Mouse (Mus musculus): Measurements from ENCODE around the gene Ybx2.

Gene Ybx2

DNA sequence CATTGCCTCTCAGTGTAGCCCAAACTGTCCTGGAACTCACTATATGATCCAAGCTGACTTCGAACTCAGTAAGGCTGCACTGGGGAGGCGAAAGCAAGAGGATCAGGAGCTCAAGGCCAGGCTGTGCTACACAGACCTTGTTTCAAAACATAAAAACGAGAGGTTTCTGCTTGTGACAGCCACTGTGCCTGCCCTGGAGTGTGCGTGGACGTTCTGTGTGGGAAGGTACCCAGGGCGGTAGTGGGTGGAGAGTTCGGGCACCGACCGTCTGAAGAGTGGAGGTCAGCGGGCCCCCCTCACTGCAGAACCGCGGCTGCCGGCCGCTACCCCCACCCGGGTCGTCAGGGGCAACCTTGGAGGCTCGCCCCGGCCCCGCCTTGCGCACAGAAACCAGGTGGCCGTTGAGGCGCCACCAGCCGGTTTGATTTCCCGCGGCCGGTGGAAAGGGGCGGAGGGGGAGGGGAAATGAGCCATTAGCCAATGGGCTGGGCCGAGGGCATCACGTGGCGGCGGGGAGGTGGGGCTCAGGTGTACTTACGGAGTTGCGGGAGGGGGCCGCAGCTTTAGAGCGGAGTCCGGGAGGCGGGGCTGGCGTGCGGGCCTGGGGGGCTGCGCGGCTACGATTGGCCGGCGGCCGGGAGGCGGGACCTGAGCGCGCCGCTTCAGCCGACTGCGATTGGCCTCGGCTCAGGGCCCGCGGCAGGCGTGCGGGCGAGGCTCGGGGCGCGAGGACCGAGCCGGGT, at the start of gene Ybx2:
Gene Ybx2, plus strand, starts transcription at position 660 of the 743 bp plus-strand sequence.
- peak; percentile 92 for DNase-seq

DNA sequence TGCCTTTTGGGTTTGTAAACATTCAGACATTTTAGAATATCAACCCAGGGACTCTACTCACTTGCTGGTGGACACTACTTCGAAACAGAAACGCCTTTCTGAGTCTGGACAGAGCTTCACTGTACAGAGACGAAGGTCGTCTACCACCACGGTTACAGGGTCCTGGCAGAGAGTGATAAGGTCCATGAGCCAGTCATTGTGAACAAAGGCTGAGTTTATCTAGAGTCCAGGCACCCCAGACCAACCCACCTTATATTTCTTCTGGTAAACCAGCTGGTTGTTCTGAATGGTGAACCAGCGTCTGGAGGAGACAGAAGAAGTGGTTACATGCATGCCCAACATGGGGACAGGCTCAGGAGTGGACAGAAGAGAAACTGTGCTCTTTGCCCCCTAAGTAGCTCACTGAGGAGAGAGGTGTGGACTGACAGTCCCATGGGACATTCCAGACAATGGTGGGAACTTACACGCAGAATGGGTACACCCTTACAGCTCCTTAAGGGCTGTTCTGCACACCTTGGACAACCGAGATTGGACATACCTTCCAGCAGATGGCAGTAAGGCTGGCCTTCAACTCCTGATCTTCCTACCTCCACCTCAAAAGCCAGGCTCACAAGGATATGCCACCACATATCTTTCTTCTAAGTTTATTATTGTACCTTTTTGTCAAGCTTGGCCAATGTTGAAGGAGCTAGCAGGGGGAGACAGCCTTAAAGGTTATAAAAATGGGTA, 48.5 kb upstream of the Ybx2 start:
- DNase-seq = no peak

DNA sequence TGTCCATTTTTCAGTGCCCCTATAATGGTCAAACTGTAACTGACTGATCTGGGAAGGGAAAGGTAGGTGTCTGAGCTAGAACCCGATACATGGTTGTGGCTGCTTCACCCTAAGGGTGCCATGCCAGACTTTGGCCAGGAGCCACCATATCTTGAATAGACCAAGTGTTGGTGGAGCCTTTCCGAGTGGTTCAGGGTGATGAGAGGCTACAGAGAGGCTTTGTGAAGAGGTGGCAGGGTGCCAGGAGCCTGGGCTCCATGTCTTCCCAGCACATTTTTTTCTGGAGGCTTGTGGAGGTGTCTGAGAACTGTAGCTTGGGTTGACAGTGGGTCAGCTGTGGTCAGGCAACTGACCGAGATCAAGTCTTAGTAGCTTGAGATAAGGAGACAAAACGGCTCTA, 44.1 kb upstream of the Ybx2 start:
- DNase-seq = no peak

DNA sequence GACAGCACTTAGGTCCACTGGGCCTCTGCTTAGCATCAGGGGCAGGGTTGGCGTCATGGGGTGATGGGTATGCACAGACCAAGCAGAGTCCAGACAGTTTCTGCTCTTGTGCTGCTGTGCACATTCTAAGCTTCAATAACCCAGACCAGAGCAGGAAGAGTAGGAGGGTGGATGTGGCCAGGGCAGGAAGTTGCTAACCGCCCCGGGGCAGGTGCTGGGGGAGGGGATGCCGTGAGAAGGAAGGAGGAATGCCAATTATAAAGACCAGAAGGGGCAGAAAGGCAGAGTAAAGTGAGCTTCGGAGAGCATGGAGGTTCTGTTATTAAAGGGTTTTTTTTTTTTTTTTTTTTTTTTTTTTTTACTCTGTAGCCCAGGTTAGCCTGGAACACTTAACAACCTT, 40.9 kb upstream of the Ybx2 start:
- no peak for DNase-seq

DNA sequence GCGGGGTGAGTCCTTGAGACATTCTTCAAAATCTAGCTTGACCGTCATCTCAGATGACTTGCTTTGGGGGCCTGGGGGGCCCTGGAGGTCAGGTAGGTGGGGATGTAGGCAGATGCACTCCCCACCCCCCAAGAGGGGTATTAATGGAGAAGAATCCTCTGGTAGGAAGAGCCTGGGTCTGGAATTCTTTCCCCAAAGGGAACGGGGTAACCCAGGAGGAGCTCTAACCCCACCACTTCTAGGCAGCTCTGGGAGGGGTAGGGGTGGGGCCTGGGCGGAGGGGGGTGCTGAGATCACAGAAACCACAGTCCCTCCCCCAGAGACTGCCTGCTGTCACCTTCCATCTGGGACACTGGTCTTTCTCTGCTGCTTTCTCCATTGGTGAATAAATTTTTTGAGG, 40.3 kb upstream of the Ybx2 start, which contains the start of gene Acap1:
Gene Acap1, minus strand, starts transcription at position 249 of the 400 bp plus-strand sequence.
- DNase-seq = no peak

DNA sequence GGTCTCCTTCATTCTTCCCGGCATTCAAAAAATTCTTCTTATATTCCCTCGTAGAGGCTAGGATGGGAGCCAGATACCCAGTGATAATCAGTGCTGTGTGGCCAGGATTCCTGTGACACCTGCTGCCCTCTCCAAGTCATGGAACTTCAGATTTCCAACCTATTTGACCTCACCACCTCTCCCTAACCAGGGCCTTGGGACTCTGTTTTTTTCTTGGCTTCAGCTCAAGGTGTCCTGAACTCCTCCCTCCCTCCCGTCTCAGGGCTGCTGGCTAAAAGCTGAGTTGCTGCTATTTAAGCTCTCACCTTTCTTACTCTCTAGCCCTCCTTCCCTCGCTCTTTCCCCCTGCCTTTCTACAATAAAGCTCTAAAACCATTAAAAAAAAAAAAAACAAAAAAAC, 35.7 kb upstream of the Ybx2 start:
- no peak for DNase-seq

DNA sequence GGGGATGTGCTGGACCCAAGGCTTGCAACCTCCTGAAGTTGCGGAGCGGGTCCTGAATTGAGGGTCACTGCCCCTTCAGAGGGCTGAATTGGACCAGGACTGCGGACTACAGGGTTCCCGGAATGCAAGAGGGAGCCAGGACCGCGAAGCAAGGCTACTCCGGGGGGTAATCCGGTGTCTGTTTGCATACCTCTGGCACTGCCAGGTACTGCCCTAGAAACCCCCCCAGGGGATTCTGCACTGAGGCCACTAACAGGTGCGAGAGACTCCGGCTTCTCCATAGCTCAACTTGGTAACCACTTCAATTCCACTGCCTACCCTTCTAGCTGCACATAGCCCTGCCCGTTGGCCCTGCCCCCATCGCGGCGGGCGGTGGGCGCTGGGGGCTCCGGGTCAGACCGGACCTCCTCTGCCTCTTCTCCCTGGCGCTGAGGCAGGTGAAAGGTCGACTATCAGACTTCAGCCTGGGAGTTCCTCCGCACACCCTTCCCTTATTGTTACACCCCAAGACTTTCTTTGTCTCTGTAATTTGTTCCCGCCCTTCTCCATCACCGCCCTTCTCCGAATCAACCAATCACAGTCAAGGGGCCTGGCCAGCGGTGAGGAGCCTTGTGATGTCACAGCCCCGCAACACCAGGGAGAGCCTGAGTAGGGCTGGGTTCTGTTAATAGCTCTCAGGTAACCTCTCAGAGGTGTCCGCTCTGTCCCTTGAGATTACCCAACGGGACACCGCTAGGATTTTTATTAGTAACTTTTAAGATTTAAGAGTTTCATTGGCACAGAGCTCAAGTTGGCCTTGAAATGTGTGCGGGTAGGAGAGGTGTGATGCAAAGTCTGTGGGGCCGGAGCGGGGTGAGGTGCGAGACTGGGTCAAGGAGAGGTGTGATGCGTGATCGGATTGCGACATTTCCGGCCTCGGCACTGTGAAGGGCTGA, 34.9 kb upstream of the Ybx2 start, which contains the start of the genes 2810408A11Rik and Neurl4:
Gene 2810408A11Rik, minus strand, starts transcription at position 517 of the 935 bp plus-strand sequence.
Gene Neurl4, plus strand, starts transcription at position 602 of the 935 bp plus-strand sequence.
- peak; percentile 95 for DNase-seq

DNA sequence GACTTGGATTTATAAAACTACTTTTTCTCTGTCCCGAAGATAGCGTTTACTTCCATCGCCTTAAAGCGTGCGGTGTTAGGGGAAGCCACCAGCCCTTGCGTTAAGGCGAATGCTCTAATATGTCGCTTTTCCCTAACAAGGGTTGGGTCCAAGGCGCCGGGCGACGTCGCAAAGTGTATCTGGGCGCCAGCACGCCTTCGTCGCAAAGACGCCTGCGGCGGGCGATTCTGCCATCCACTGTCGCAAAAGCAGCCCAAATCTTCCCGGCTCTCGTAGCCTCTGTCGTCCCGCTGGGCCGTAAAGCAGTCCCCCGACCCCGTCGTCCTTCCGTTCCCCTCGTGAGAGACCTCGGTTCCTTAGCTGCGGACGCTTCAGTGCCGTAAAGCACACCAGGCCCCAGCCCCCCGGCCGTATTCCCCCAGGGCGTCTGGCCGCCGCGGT, 34.2 kb upstream of the Ybx2 start:
- DNase-seq = peak; percentile 98

DNA sequence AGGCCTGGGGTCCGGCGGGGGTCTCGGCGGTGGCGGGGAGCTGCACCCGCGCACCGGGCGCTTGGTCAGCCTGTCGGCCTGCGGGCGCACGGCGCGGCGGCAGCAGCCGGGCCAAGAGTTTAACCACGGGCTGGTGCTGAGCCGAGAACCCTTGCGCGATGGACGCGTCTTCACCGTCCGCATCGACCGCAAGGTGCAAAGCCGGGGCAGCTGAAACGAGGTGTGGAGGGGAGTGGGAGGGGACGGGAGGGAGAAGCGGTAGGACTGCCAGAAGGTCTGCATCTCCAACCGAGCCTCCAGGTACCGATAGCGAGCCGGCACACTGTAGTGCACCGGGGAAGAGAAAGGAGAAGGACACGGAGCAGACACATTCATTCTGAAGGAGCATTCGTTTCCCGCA, 33.6 kb upstream of the Ybx2 start:
- no peak for DNase-seq

DNA sequence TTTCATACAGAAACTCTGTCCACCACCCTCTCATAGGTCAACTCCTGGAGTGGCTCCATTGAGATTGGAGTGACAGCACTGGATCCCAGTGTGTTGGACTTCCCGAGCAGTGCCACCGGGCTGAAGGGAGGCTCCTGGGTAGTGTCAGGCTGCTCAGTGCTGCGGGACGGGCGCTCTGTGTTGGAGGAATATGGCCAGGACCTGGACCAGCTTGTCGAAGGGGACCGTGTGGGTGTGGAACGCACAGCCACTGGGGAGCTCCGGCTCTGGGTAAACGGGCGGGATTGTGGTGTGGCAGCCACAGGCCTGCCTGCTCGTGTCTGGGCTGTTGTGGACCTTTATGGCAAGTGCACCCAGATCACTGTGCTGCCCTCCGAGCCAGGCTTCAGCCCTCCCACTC, 32.6 kb upstream of the Ybx2 start:
- no peak for DNase-seq

DNA sequence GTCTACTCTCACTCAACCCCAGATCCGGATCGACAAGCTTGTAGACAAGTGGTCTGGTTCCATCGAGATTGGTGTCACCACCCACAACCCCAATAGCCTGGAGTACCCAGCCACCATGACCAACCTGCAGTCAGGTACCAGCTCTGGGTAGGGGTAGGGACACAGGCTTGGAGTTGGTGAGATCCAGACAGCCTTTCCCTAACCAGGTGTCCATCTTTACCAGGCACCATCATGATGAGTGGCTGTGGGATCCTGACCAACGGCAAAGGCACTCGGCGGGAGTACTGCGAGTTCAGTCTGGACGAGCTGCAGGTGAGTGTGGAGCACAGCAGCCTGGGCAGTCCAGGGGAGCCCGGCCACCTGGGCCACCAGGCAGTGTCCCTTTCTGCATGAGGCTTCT, 31.3 kb upstream of the Ybx2 start:
- DNase-seq = no peak

DNA sequence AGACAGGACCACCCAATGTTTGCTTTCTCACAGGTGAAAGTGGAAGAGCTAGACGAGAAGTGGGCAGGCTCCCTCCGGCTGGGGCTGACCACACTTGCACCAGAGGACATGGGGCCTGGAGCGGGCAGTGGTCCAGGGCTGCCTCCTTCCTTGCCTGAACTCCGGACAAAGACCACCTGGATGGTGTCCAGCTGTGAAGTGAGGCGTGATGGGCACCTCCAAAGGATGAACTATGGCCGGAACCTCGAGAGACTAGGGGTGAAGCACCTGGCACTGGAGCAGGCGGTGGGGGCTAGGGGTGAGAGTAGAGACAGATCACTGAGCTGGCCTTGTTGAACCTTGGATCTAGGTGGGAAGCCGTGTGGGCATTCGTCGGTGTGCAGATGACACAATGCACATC, 27.0 kb upstream of the Ybx2 start:
- peak; percentile 97 for DNase-seq

DNA sequence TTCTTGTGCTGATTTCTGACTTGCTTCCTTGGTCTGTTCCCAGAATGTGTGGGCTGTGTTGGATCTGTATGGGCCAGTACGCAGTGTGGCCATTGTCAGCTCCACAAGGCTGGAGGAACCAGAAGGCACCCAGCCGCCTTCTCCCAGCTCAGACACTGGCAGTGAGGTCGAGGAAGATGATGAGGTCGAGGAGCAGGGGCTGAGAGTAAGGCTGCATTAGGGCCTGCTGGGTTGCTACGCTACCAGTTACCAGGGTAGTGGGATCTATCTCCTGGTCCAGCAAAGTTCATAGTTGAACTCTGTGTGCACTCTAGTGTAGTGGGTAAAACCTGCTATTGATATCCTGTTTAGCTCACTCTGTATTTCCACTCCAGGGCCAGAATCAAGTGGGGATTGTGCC, 26.4 kb upstream of the Ybx2 start:
- no peak for DNase-seq

DNA sequence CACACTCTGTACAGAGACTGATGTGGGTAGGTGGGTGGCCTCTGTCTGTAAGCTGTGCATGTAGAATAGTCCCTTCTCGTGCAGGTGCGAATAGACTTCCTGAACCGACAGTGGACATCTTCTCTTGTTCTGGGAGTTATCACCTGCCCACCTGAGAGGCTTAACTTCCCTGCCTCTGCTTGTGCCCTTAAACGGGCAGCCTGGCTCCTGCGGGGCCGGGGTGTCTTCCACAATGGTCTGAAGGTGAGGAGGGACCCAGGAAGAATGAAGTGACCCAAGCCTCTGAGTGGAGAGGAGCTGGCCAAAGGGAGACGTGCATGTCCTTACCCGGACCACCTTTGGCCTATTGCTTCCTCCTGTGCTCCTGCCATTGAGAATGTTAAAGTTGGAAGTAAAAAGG, 25.4 kb upstream of the Ybx2 start:
- DNase-seq = no peak

DNA sequence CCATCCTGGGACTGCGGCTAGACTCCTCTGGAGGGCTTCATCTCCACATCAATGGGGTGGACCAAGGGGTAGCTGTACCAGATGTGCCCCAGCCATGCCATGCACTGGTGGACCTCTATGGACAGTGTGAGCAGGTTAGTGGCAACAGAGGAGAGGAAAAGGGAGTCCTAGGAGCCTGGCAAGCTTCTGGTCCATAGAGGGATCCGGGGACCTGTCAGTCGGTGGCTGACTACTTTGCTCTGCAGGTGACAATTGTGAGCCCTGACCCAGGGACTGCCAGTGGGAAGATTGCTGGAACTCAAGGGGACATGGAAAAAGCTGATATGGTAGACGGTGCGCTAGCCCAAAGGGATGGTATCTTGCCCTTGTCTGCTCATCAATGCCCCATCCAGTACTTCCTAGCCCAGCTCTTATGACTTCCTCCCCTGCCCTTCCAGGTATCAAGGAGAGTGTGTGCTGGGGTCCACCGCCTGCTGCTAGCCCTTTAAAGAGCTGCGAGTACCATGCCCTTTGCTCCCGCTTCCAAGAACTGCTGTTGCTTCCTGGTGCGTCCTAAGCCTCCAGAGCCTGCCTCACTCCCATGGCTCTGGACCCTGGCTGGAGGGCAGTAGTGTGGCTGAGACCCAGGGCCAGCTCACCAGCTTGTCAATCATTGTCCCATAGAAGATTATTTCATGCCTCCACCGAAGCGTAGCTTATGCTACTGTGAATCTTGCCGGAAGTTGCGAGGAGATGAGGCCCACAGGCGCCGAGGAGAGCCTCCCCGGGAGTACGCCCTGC, 24.6 kb upstream of the Ybx2 start:
- DNase-seq = peak; percentile 87

DNA sequence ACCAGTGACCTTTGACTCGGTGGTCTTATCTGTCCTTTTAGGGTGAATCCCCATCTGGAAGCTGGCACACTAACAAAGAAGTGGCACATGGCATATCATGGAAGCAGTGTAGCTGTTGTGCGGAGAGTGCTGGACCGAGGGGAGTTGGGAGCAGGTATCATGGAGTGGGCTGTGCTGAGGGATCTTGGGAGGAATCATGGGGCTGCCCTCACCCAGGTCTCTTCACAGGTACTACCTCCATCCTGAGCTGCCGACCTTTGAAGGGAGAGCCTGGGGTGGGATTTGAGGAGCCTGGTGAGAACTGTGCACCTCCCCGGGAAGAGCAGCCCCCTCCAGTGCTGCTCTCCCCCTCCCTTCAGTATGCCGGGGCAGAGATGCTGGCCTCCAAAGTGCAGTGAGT, 23.9 kb upstream of the Ybx2 start:
- no peak for DNase-seq

DNA sequence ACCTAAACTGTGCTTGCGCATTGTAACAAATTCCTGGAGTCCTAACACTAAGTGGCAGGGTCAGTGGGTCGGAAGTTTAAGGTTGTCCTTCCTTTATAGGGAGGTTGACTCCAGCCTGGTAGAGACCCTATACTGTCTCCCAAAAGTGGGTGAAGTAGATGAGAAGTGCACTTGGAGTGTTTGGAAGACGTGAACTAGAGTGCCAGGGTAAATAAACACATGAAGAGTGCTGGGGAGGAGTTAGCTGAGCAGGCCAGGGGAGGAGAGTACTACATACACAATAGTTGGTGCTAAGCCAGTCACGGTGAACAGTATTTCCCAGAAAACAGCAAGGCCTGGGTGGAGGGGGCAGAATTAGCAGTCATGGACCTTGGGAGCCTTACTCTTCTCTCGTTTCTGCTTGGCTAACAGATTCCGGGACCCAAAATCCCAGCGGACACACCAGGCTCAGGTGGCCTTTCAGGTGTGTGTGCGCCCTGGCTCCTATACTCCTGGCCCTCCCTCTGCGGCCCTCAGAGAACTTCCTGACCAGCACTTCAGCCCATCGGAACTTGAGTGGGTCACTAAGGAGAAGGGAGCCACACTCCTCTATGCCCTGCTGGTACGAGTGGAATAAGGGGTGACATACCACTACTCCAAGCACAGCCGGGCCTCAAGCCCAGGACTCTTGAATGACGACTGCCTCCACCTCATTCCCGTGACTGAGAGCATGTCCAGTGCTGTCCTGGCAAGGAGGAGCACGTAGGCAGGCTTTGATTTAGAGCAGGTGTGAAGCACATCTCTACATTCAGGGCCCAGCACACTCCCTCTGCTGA, 22.7 kb upstream of the Ybx2 start:
- DNase-seq = no peak

DNA sequence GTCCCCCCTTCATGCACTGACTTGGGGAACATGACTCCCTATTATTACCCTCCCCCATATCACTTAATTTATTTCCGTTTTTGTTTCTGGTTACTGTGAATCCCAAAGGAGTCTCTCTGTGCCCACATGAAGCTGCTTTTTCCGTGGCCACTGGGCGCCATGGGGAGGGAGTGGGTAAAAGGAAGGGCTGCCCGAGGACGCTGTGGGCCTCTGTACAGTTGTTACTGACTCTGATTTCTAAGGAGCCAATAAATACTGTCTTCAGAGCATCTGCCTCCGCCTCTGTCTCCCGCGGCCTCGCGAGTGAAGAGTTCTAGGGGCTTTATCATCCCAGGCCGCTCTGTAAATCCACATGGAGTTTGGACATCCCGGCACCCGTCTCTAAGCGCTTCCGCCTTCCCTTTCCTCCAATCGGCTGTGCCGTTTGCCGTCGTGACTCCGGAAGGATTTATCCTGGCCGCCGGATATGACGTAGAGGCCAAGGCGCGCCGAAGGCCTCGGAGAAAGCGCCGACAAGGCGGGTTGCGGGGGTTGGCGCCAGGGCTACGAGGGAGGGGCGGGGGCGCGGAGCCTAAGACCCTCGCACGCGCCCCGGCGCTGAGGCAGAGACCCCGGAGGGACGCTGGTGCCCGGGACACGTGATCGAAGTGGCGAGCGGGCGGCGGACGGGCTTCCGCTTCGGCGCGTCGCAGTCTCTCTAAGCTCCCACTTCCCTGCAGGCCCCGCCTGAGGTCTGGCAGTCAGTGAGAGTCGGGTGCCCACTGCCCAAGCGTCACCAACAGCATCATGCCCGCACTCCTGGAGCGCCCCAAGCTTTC, 21.8 kb upstream of the Ybx2 start, which contains the start of gene Gps2:
Gene Gps2, plus strand, starts transcription at position 335 of the 818 bp plus-strand sequence.
- DNase-seq = peak; percentile 90

DNA sequence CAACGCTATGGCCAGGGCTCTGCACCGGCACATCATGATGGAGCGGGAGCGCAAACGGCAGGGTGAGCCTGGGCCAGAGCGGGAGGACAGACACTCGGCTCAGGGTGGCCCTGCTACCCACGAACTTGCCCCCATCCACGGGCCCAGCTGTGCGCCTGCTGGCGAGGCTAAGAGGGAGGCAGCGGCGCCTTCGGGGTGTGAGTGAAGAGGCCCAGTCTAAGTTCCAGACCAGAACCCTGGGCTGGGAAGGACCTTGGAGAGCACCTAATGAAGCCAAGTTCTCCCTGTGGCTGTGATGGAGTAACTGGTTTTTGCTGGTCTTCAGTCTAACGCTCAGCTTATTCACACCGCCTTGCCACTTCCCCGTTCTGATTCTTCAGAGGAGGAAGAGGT, 21.2 kb upstream of the Ybx2 start:
- DNase-seq = no peak

DNA sequence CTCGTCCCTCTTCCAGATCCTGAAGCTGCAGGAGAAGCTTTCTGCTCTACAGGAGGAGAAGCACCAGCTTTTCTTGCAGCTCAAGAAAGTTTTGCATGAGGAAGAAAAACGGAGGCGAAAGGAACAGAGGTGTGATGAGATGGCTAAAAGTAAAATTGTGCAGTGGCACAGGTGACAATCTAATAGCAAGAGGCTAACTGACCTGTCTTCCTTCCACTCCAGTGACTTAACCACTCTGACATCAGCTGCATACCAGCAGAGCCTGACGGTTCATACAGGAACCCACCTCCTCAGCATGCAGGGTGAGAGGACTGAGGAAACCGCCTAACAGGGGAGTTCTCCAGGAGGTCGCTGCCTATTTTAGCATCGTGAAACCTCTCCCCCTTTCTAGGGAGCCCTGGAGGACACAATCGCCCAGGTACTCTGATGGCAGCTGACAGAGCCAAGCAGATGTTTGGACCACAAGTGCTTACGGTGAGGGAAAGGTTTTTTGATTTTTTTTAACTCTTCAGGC, 20.6 kb upstream of the Ybx2 start:
- no peak for DNase-seq

Data from kidney, adult 11 months (tissue).